Mouse (Mus musculus) urinary bladder, postnatal 36 days (tissue): ENCODE results near the gene Arntl.
A peak's percentile ranks its signal among the peaks of the same experiment; 100 is the strongest.

Experiments
- DNase-seq, 2 experiments: peaks; one replicate each; pipeline ENCODE4 v3.0.0; 2022; ENCODE audit warnings: low spot score in 2 of 2, mixed read lengths in 1 of 2

Arntl gene

GRCm38 (mm10) chr7:113206644-113207470 is at the start of gene Arntl:
Gene Arntl, plus strand, starts transcription at chr7:113207465.
- DNase-seq = peak; percentile 92 to 95

- DNase-seq = no peak
Measured at GRCm38 (mm10) chr7:113161077-113161698, 46.1 kb upstream of the Arntl start.

- no peak for DNase-seq
Measured at GRCm38 (mm10) chr7:113164719-113165118, 42.5 kb upstream of the Arntl start.

- no peak for DNase-seq
Measured at GRCm38 (mm10) chr7:113167092-113167491, 40.2 kb upstream of the Arntl start.

- no peak for DNase-seq
Measured at GRCm38 (mm10) chr7:113168609-113169008, 38.7 kb upstream of the Arntl start.

- DNase-seq = peak; percentile 32 to 44
Measured at GRCm38 (mm10) chr7:113172425-113172824, 34.8 kb upstream of the Arntl start.

- no peak for DNase-seq
Measured at GRCm38 (mm10) chr7:113175481-113175880, 31.8 kb upstream of the Arntl start.

GRCm38 (mm10) chr7:113178073-113178472 is 29.2 kb upstream of the Arntl start:
- no peak for DNase-seq

GRCm38 (mm10) chr7:113183787-113184186 is 23.5 kb upstream of the Arntl start:
- no peak for DNase-seq

GRCm38 (mm10) chr7:113185056-113185455 is 22.2 kb upstream of the Arntl start:
- DNase-seq = no peak

GRCm38 (mm10) chr7:113186041-113186800 is 21.0 kb upstream of the Arntl start:
- peak in 1 of 2 experiments; percentile 47 for DNase-seq

GRCm38 (mm10) chr7:113188091-113188490 is 19.2 kb upstream of the Arntl start:
- no peak for DNase-seq

- no peak for DNase-seq
Measured at GRCm38 (mm10) chr7:113188566-113188965, 18.7 kb upstream of the Arntl start.

- no peak for DNase-seq
Measured at GRCm38 (mm10) chr7:113191787-113192186, 15.5 kb upstream of the Arntl start.

GRCm38 (mm10) chr7:113192714-113193365 is 14.4 kb upstream of the Arntl start:
- DNase-seq = no peak

GRCm38 (mm10) chr7:113193872-113194271 is 13.4 kb upstream of the Arntl start:
- DNase-seq = no peak

- DNase-seq = no peak
Measured at GRCm38 (mm10) chr7:113195271-113195670, 12.0 kb upstream of the Arntl start.

- no peak for DNase-seq
Measured at GRCm38 (mm10) chr7:113196171-113196570, 11.1 kb upstream of the Arntl start.

- DNase-seq = peak in 1 of 2 experiments; percentile 25
Measured at GRCm38 (mm10) chr7:113197161-113197775, 10.0 kb upstream of the Arntl start.

- peak in 1 of 2 experiments; percentile 44 for DNase-seq
Measured at GRCm38 (mm10) chr7:113201584-113201983, 5.7 kb upstream of the Arntl start.
